Mouse (Mus musculus): ENCODE measurements at regions not wholly inside any gene's neighbourhood (a gene's known extent, or its start where the extent isn't known, plus 50 kb on each side); places are given as distances from the start of the nearest gene placed in this dataset.

- dilution Hi-C loops (cut with MboI; ENCODE audit: extremely low pct_ligation_motif_present, extremely low pct_unique_long_range_greater_than_20kb, low sequenced_read_pairs) (no loop called here), in situ Hi-C loops (cut with MboI; ENCODE audit: low pct_ligation_motif_present, low pct_unique_long_range_greater_than_20kb, low sequenced_read_pairs) (no loop called here)
- peaks cover 64% of the 10 kb centered on the region for H3K9me3 ChIP-seq (replicated peaks; ENCODE audit: low read length)
- no peaks in the 10 kb centered on the region for H3K79me2 ChIP-seq (replicated peaks; ENCODE audit: control insufficient read depth, extremely low read depth, insufficient read depth, poor library complexity, severe bottlenecking)
- H3K27me3 ChIP-seq (replicated peaks) = no peaks in the 10 kb centered on the region
- no peak overlapping the region for H3K4me2 ChIP-seq (ENCODE audit: insufficient read depth, low read depth, poor library complexity, severe bottlenecking)
- no peaks in the 10 kb centered on the region for H3K36me3 ChIP-seq (replicated peaks in 1 of 2; ENCODE audit: control insufficient read depth in 1 of 2, insufficient read depth in 1 of 2, low read length in 1 of 2)
- TF ChIP-seq JUND (conservative IDR thresholded peaks at IDR 0.05; ENCODE audit: low read depth, low read length) = no peak
- no peak for TF ChIP-seq POLR2A (IDR thresholded peaks at IDR 0.05; ENCODE audit: low read depth, low read length)
- no peak for TF ChIP-seq SIN3A (IDR thresholded peaks at IDR 0.05; ENCODE audit: low read length)
- no peak for TF ChIP-seq SMC3 (IDR thresholded peaks at IDR 0.05; ENCODE audit: low read depth, low read length)
- TF ChIP-seq EP300 (IDR thresholded peaks at IDR 0.05; ENCODE audit: low read length) = no peak
- no peak for TF ChIP-seq MAZ (IDR thresholded peaks at IDR 0.05; ENCODE audit: low read depth, low read length)
- TF ChIP-seq IRF4 (IDR thresholded peaks at IDR 0.05; ENCODE audit: low read depth, low read length) = no peak
- no peak for TF ChIP-seq ZNF384 (IDR thresholded peaks at IDR 0.05; ENCODE audit: low read depth, low read length)
- no peak for TF ChIP-seq USF2 (conservative IDR thresholded peaks at IDR 0.05; ENCODE audit: low read depth, low read length)
- no peak for TF ChIP-seq NRF1 (IDR thresholded peaks at IDR 0.05; ENCODE audit: low read depth, low read length)
- TF ChIP-seq CHD2 (IDR thresholded peaks at IDR 0.05; ENCODE audit: low read length) = no peak
- no peak for TF ChIP-seq HCFC1 (IDR thresholded peaks at IDR 0.05; ENCODE audit: low read depth, low read length)
- no peak for TF ChIP-seq USF1 (IDR thresholded peaks at IDR 0.05; ENCODE audit: low read depth, low read length)
- no peak for TF ChIP-seq TCF12 (IDR thresholded peaks at IDR 0.05; ENCODE audit: low read depth, low read length)
- no peak for TF ChIP-seq MAFK (IDR thresholded peaks at IDR 0.05; ENCODE audit: insufficient replicate concordance, low read length)
- TF ChIP-seq MYC (IDR thresholded peaks at IDR 0.05; ENCODE audit: low read depth, low read length) = no peak
- TF ChIP-seq ELF1 (IDR thresholded peaks at IDR 0.05; ENCODE audit: low read depth, low read length) = no peak
- no peak for TF ChIP-seq CHD1 (IDR thresholded peaks at IDR 0.05; ENCODE audit: low read depth, low read length)
- TF ChIP-seq RAD21 (IDR thresholded peaks at IDR 0.05; ENCODE audit: low read depth, low read length) = no peak
- no peak for TF ChIP-seq TBP (conservative IDR thresholded peaks at IDR 0.05; ENCODE audit: low read depth, low read length)
- no peak overlapping the region for H3K4me3 ChIP-seq (replicated peaks in 1 of 3; ENCODE audit: low read depth in 2 of 3, low read length in 2 of 3, poor library complexity in 1 of 3)
- no peak for DNase-seq (ENCODE audit: extremely low read depth)
- H3K27ac ChIP-seq (ENCODE audit: insufficient read depth, low read depth) = no peak overlapping the region
- no peak overlapping the region for H3K9ac ChIP-seq (ENCODE audit: insufficient read depth, low read depth)
- no peaks in the 10 kb centered on the region for H3K4me1 ChIP-seq (ENCODE audit: control insufficient read depth in 1 of 2, insufficient read depth in 2 of 2)
Measured at GRCm38 (mm10) chr14:28741418-28741817, 236.9 kb downstream of the Wnt5a start.

- no peak overlapping the region for H3K4me2 ChIP-seq (ENCODE audit: insufficient read depth, low read depth, poor library complexity, severe bottlenecking)
- H3K4me1 ChIP-seq (ENCODE audit: control insufficient read depth in 1 of 2, insufficient read depth in 2 of 2) = no peaks in the 10 kb centered on the region
- in situ Hi-C loops (cut with MboI; ENCODE audit: low pct_ligation_motif_present, low pct_unique_long_range_greater_than_20kb, low sequenced_read_pairs) = no loop called here
- H3K9me3 ChIP-seq (replicated peaks; ENCODE audit: low read length) = peaks cover 62% of the 10 kb centered on the region
- no peaks in the 10 kb centered on the region for H3K36me3 ChIP-seq (replicated peaks in 1 of 2; ENCODE audit: control insufficient read depth in 1 of 2, insufficient read depth in 1 of 2, low read length in 1 of 2)
- dilution Hi-C loops (cut with MboI; ENCODE audit: extremely low pct_ligation_motif_present, extremely low pct_unique_long_range_greater_than_20kb, low sequenced_read_pairs) = no loop called here
- no peak overlapping the region for H3K4me3 ChIP-seq (replicated peaks in 1 of 3; ENCODE audit: low read depth in 2 of 3, low read length in 2 of 3, poor library complexity in 1 of 3)
- TF ChIP-seq SIN3A (IDR thresholded peaks at IDR 0.05; ENCODE audit: low read length) = no peak
- H3K79me2 ChIP-seq (replicated peaks; ENCODE audit: control insufficient read depth, extremely low read depth, insufficient read depth, poor library complexity, severe bottlenecking) = no peaks in the 10 kb centered on the region
- no peak overlapping the region for H3K27ac ChIP-seq (ENCODE audit: insufficient read depth, low read depth)
- no peak for DNase-seq (ENCODE audit: extremely low read depth)
- H3K27me3 ChIP-seq (replicated peaks) = no peaks in the 10 kb centered on the region
- H3K9ac ChIP-seq (ENCODE audit: insufficient read depth, low read depth) = no peak overlapping the region
Measured at GRCm38 (mm10) chr14:28743673-28744072, 239.1 kb downstream of the Wnt5a start.

Data from CH12.LX (cell line).